Mouse (Mus musculus): ENCODE measurements around the gene Nipal1.

Nipal1 gene

DNA sequence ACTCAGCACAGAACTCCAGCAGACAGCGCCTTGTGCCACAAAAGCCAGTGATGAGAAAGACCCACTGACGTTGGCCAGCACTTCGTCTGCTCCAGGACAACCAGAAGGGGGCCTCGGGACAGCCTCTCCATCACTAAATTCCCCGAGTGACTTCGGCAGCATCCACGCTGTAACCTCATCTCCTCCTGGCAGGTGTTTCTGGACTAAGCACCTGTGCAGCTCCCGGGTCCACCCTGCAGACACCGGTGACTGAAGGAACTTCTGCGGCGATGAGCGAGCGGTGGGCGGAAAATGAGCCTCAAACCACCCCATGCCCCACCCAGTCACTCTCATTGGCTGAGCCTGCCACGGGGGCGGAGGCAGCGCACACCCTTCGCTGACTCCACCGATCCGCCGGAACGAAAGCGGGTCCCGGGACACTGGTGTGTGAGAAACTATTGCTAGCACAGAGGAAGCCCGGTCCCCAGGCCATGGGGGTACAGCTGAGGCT lies at the start of gene Nipal1:
TSS of gene Nipal1 (plus strand) at position 378 of the 490 bp plus-strand sequence.
- Histone ChIP-seq H3K36me3 (ENCODE audit: control insufficient read depth, insufficient read depth, low read length, poor library complexity, severe bottlenecking) (no peaks in the 10 kb centered on the region), H3K27me3 (ENCODE audit: control insufficient read depth, insufficient read depth, low read length, poor library complexity, severe bottlenecking) (no peaks in the 10 kb centered on the region)
- DNase-seq (ENCODE audit: low read depth, low spot score) = peak; percentile 78

DNA sequence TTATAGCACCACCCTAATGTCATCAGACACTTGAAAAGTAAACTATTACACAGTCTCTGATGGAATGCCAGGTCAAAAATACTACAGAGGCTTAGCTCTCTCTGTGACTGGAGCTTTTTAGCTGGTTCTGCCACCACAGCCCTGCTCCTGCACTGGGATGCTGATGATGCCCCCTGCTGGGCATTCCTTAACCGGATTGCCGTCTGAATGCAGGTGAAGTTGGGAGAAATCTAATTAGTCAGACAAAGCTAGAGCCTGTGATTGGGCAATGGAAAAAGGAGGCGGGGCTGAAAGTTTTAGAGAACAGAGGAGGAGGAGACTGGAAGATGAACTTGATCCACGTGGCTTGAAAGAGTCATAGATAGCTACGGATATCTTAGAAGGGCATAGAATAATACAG lies 46.6 kb upstream of the Nipal1 start:
- Histone ChIP-seq H3K27me3 (ENCODE audit: control insufficient read depth, insufficient read depth, low read length, poor library complexity, severe bottlenecking) (no peaks in the 10 kb centered on the region), H3K36me3 (ENCODE audit: control insufficient read depth, insufficient read depth, low read length, poor library complexity, severe bottlenecking) (no peaks in the 10 kb centered on the region)
- DNase-seq (ENCODE audit: low read depth, low spot score) = peak; percentile 57

DNA sequence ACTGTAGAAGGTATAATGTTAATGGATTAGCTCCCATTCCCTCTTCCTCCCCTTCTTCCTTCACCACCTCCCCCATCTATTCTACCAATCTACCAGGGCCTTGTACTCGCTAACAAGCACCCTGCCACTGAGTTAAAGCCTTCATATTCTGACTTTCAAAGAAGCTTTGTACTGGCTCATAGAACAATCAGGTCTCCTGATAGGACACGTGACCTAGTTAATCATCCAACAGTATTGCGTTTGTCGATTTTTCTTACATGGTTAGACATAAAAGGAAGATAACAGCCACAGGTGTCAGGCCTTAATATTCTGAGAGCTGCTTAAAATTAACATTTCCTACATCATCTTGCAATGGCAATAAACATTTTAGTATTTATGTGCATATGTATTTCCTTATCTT lies 44.5 kb upstream of the Nipal1 start:
- no peaks in the 10 kb centered on the region for H3K27me3 ChIP-seq (ENCODE audit: control insufficient read depth, insufficient read depth, low read length, poor library complexity, severe bottlenecking)
- DNase-seq (ENCODE audit: low read depth, low spot score) = no peak
- no peaks in the 10 kb centered on the region for H3K36me3 ChIP-seq (ENCODE audit: control insufficient read depth, insufficient read depth, low read length, poor library complexity, severe bottlenecking)

DNA sequence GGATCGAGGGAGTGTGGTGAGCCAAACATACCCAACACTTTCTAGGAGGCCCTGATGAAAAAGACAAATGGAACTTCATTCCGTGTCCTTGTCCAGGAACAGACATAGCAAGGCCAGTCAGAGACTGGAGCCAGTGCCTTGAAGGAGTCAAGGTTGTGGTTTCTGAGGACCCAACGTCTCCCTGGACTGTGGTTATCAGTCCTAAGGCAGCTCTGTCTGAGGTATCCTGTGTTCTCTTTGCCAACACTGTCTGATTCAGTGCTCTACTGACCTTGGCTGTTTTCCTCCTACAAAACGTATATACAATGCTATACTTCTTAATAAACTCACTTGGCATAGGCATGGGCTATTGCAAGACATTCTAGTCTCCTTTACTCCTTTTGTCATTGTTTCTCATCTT lies 30.2 kb upstream of the Nipal1 start:
- Histone ChIP-seq H3K36me3 (ENCODE audit: control insufficient read depth, insufficient read depth, low read length, poor library complexity, severe bottlenecking) (no peaks in the 10 kb centered on the region), H3K27me3 (ENCODE audit: control insufficient read depth, insufficient read depth, low read length, poor library complexity, severe bottlenecking) (no peaks in the 10 kb centered on the region)
- DNase-seq (ENCODE audit: low read depth, low spot score) = no peak

DNA sequence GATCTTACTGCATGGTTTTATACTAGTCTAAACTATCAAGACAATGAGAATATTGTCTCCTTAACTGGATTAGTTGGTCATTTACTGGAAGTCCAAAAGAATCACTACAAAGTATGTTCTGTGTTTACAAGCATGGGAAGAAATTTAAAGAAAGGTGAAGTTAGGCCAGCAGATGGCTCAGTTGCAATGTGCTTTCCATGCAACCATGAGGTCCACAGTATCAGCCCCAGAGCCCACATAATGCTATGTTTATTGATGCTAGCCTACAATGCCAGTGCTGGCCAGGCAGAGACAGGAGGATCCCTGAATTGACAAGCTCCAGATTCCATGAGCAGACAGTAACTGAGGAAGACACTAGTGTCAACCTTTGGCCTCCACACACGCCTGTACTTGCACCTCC lies 26.6 kb upstream of the Nipal1 start:
- H3K36me3 ChIP-seq (ENCODE audit: control insufficient read depth, insufficient read depth, low read length, poor library complexity, severe bottlenecking) = no peaks in the 10 kb centered on the region
- no peaks in the 10 kb centered on the region for H3K27me3 ChIP-seq (ENCODE audit: control insufficient read depth, insufficient read depth, low read length, poor library complexity, severe bottlenecking)
- DNase-seq (ENCODE audit: low read depth, low spot score) = no peak

DNA sequence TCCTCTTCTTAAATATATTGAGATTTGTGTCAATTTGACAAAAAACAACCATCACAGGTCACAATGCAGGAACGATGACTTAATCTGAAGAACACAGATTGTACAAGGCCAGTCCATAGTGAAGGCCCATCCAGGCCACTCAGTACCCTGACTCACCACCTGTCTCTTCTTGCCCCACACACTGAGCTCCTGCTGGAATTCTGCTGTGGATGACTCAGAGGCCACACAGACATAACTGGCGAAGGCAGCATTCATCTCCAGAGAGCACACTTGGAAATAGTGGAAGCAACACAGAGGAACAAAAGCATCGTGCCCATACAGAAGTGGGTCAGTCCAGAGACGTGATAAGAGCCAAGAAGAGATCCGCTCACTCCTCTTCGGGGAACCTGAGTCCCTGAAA lies 17.6 kb upstream of the Nipal1 start:
- H3K27me3 ChIP-seq (ENCODE audit: control insufficient read depth, insufficient read depth, low read length, poor library complexity, severe bottlenecking) = no peaks in the 10 kb centered on the region; the same call in 1 of the 2 replicates
- DNase-seq (ENCODE audit: low read depth, low spot score) = no peak
- no peaks in the 10 kb centered on the region for H3K36me3 ChIP-seq (ENCODE audit: control insufficient read depth, insufficient read depth, low read length, poor library complexity, severe bottlenecking)

DNA sequence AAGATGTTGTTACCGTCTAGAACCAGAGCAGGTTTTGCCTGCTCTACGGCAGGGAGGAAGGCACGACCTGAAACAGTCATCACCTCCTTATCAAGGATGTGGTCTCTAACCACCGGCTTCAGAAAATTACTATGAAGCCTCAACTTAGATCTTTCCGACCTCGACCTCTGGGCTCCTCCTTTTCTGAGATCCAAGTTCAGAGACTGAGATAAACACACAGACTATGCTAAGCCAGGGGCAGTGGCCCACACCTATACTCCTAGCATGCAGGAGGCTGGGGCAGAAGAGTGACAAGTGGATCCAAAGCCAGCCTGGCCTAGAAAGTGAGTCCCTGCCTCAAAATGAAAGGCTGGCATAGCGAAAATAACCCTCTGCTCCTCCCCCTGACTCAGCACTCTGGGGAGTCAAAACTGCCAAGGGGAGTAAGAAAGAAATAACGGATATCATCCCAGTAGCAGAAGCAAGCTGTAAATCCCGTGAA lies 12.8 kb upstream of the Nipal1 start:
- DNase-seq (ENCODE audit: low read depth, low spot score) = no peak
- H3K36me3 ChIP-seq (ENCODE audit: control insufficient read depth, insufficient read depth, low read length, poor library complexity, severe bottlenecking) = no peaks in the 10 kb centered on the region

DNA sequence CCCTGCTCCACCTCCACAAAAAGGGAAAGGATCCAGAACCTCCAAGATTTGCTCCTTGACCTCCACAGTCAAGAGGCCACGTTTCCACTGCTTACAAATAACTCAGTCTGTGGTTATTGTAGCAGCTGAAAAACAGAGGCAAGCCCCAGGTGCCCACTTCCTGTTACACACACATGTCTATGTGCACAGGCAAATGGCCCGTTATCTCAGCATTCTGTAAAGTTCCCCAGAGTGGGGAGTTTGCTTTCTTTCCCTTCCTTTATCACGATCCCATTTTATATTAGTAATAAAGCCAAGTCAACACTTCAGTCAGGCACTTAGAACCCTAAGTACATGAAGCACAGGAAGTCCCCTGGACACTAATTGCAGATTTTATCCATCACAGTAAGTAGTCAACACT lies 11.5 kb upstream of the Nipal1 start:
- H3K27me3 ChIP-seq (ENCODE audit: control insufficient read depth, insufficient read depth, low read length, poor library complexity, severe bottlenecking) = no peaks in the 10 kb centered on the region; the same call in 1 of the 2 replicates
- DNase-seq (ENCODE audit: low read depth, low spot score) = peak; percentile 16
- no peaks in the 10 kb centered on the region for H3K36me3 ChIP-seq (ENCODE audit: control insufficient read depth, insufficient read depth, low read length, poor library complexity, severe bottlenecking)

More for the DNA sequence above, 12.8 kb upstream of the Nipal1 start:
- H3K27me3 ChIP-seq (ENCODE audit: control insufficient read depth, insufficient read depth, low read length, poor library complexity, severe bottlenecking) = no peaks in the 10 kb centered on the region; the same call in 1 of the 2 replicates

DNA sequence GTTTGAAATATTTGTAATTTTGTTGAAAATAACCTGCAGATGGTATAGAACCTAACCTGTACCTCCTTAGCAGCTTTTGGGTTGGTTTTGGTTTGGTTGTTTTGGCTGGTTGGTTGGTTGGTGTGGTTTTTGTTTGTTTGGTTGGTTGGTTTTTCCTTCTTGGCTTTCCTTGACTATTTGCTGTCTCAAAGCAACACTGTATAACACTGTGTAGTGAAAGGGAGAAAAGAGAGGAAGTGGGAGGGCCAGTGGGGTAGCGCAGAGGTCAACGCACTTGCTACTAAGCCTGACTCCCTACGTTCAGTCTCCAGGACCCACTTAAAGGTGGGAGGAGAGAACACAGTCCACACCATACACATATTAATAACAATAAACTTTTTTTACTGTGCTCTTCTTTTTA lies 11.0 kb upstream of the Nipal1 start:
- H3K36me3 ChIP-seq (ENCODE audit: control insufficient read depth, insufficient read depth, low read length, poor library complexity, severe bottlenecking) = no peaks in the 10 kb centered on the region
- no peaks in the 10 kb centered on the region for H3K27me3 ChIP-seq (ENCODE audit: control insufficient read depth, insufficient read depth, low read length, poor library complexity, severe bottlenecking)
- DNase-seq (ENCODE audit: low read depth, low spot score) = no peak

DNA sequence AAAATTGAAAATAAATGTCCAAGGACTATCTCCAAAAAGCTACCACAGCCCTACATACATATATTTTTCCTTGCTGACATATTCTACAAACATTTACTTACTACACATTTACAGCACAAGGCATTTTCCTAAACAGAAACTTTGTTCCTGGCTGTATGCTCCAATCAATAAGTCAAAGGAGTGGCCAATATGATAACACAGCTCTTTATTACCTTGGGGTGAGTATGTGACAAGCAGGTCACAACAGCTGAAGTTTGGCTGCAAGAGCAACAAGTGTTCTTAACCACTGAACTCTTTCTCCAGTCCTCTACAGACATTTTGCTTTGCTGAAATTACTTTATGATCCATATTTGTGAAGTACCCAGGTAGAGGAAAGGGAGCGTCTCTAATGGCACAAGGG lies 7.5 kb upstream of the Nipal1 start:
- DNase-seq (ENCODE audit: low read depth, low spot score) = no peak
- no peaks in the 10 kb centered on the region for H3K27me3 ChIP-seq (ENCODE audit: control insufficient read depth, insufficient read depth, low read length, poor library complexity, severe bottlenecking)

DNA sequence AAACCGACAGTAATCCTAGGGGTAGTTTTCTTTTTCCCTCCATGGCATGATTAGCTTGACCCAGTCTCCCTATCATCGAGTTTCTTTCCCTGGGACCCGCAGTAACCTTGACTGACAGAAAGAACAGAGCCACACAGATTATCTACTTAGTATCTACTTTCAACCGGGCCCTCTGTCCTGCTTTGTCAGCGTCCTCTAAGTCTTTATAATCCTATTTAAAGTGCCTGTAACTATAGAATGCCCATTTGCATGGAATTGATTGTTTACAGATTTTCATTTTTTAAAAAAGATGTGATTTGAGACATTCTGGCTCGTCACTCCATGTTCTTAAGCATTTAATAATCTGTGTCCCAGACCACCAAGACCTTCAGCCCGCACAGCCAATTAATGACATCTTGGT lies 3.9 kb upstream of the Nipal1 start:
- Histone ChIP-seq H3K27me3 (ENCODE audit: control insufficient read depth, insufficient read depth, low read length, poor library complexity, severe bottlenecking) (no peaks in the 10 kb centered on the region), H3K36me3 (ENCODE audit: control insufficient read depth, insufficient read depth, low read length, poor library complexity, severe bottlenecking) (no peaks in the 10 kb centered on the region)

More for the DNA sequence above, 7.5 kb upstream of the Nipal1 start:
- no peaks in the 10 kb centered on the region for H3K36me3 ChIP-seq (ENCODE audit: control insufficient read depth, insufficient read depth, low read length, poor library complexity, severe bottlenecking)

DNA sequence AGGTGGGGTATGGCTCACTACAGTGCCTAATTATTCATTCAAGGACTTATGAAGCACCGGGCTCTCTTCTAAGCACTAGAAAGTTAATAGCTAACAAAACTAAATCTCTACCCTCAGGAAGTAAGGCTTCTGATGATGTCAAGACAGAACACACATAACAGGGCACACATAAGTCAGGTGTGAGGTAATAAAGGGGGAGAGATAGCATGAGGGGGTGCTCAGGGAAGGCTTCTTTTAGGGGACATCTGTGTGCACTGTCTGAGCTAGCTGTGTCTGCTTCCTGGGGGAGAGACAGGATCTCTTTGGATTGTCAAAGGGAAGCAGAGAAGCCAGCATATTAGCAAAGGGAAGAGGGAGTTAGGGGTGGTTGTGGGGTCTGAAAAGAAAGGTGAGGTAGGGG lies 3.4 kb upstream of the Nipal1 start, which contains the start of gene Cnga1:
TSS of gene Cnga1 (minus strand) at position 101 of the 400 bp plus-strand sequence.
- no peak for DNase-seq (ENCODE audit: low read depth, low spot score)
- H3K27me3 ChIP-seq (ENCODE audit: control insufficient read depth, insufficient read depth, low read length, poor library complexity, severe bottlenecking) = no peaks in the 10 kb centered on the region
- H3K36me3 ChIP-seq (ENCODE audit: control insufficient read depth, insufficient read depth, low read length, poor library complexity, severe bottlenecking) = no peaks in the 10 kb centered on the region

More for the DNA sequence above, 3.9 kb upstream of the Nipal1 start:
- DNase-seq (ENCODE audit: low read depth, low spot score) = no peak

DNA sequence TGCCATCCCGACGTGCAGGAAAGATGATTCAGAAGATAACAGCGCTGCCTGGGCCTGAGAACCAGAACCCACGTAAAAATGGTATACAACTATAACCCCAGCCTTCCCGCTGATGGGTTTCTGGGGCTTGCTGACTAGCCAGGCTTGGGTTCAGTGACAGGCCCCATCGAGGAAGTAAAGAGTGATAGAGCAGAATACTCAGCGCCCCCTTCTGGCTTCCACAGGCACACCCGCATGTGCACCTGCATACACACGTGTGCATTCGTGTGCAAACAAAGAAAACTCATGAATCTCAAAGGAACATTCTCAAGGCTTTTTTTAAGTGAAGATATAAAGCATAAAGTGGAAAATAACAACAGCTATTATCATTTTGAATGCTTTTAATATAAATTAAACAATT lies 1.5 kb upstream of the Nipal1 start:
- no peaks in the 10 kb centered on the region for H3K27me3 ChIP-seq (ENCODE audit: control insufficient read depth, insufficient read depth, low read length, poor library complexity, severe bottlenecking)
- DNase-seq (ENCODE audit: low read depth, low spot score) = peak; percentile 54
- no peaks in the 10 kb centered on the region for H3K36me3 ChIP-seq (ENCODE audit: control insufficient read depth, insufficient read depth, low read length, poor library complexity, severe bottlenecking)

DNA sequence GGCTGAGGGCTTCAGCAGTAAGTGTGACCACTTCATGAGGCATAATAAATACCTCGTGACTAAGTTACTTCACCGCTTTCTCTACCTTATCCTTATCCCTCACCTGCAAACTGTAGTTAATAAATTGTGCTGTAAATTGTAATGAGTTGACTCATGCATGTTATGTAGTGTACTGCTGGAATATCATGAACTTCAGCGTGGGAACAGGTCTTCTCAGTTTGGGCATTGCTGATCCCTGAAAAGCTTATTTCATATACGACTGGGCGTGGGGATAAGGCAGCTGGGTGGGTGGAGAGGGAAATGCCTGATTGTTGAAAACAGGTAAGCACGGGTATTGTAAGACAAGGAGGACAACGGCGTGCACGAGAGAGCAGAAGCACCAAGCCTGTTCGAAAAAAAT lies 599 bp upstream of the Nipal1 start:
- Histone ChIP-seq H3K36me3 (ENCODE audit: control insufficient read depth, insufficient read depth, low read length, poor library complexity, severe bottlenecking) (no peaks in the 10 kb centered on the region), H3K27me3 (ENCODE audit: control insufficient read depth, insufficient read depth, low read length, poor library complexity, severe bottlenecking) (no peaks in the 10 kb centered on the region)
- DNase-seq (ENCODE audit: low read depth, low spot score) = no peak

DNA sequence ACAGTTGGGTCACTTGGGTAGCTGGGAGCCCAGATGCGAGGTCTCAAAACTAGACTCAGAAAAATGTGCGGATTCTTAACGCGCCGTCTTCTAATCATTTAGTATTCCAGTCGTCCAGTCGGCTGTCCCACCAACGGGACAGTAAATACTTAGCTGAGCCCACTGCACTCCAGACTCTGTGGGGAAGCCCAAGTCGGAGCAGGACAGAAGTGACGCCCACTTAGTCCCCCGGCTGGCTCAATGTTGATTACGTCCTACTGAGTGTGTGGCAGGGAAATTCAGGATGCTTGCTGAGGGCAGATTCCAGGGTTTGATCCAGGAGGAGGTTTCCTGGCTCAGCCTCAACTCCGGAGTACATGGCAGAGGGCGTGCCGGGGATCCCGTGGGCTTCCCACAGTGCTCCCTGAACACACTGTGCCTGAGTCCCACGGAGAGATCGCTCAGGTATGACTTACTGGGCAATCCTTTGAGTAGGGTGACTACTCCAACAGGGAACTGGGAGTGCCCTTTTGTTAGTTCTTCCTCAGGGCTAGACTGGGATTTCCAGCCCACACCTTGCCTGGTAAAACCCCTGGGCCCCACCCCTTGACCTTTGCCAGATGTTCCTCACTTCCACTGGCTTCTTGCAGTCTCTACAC lies 482 bp downstream of the Nipal1 start:
- no peak for DNase-seq (ENCODE audit: low read depth, low spot score)
- H3K36me3 ChIP-seq (ENCODE audit: control insufficient read depth, insufficient read depth, low read length, poor library complexity, severe bottlenecking) = no peaks in the 10 kb centered on the region
- no peaks in the 10 kb centered on the region for H3K27me3 ChIP-seq (ENCODE audit: control insufficient read depth, insufficient read depth, low read length, poor library complexity, severe bottlenecking)

Data from splenic B cell, adult 2 months (primary cell).